Mouse (Mus musculus) Muller cell, postnatal 12 days (primary cell): ENCODE data around the gene Gm1123.
A peak's percentile ranks its signal among the peaks of the same experiment; 100 is the strongest.

Experiments used
- DNase-seq: peaks from one replicate; pipeline ENCODE4 v3.0.0-alpha.2; 2015; ENCODE audit errors: inconsistent ontology term

Gene Gm1123

GRCm38 (mm10) chr9:99001326-99001725, 34.2 kb downstream of the Gm1123 start:
- no peak for DNase-seq

DNA sequence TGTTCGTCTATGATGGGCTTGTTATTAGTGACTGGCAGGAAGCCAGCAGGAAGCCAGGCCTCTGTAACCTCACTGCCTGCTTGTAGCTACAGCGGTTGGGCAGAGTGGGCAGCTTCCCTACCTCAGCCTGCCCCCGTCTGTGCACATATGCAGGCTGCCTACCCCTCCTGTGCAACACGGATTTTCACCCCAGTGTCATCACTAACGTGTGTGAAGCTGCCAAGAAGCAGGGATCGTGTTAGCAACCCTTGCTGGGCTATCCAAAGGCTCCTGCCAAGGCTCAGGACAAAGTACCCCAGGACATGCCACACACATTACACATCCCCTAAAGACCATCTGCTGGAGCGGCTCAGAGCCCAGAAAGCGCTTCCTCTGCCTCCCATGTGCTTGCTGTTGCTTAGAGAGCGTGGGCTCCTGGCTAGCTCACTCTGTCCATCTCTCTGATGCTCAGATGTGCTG, 35.6 kb downstream of the Gm1123 start:
- peak; percentile 24 for DNase-seq

GRCm38 (mm10) chr9:98994103-98994502, 41.4 kb downstream of the Gm1123 start:
- DNase-seq, result no peak

DNA sequence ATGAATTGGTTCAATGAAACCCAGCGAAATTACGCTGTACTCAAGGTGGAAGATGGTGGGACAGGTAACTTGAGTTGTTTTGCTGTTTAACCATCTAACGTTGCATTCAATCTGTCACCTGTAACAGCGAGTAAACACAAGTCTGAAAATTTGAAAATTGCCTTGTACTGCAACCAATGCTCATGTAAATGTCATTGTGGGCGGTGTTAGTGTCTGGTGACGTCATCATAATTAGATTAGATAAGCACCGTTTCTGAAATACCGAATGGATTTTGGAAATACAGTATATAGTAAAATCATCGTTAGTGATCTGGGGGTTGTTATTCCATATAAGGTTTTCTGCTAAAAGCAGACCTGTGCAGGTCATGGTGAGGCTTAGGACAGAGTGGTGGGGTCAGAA, 48.4 kb downstream of the Gm1123 start:
- no peak for DNase-seq

DNA sequence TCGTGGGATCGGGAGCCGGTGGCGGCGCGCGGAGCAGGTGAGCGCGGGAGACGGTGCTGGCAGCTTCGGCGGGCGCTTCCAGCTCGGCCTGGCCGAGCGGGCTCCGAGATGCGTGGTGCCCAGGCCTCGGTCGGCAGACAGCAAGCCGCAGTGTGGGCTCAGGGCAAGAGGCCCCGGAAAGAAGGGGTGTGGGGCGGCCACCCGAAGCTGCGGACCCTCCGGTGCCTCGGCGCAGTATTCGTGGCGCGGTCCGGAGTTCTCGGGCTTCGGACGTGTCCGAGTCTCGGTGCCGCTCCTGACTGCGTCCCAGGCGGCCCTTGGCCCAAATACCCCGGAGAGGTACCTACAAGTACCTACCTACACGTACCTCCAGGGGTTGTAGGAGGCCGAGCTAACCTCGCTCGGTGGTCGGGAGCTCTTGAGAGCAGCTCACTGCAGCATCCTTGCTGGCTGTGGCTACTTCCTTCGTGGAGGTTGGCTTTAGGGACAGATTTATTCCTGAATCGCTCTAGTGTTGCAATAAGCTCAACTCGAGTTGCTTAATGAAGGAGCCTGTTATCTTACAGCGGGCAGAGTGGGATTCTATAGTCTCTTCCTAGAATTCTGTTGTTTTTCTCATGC, 48.9 kb downstream of the Gm1123 start:
- no peak for DNase-seq

DNA sequence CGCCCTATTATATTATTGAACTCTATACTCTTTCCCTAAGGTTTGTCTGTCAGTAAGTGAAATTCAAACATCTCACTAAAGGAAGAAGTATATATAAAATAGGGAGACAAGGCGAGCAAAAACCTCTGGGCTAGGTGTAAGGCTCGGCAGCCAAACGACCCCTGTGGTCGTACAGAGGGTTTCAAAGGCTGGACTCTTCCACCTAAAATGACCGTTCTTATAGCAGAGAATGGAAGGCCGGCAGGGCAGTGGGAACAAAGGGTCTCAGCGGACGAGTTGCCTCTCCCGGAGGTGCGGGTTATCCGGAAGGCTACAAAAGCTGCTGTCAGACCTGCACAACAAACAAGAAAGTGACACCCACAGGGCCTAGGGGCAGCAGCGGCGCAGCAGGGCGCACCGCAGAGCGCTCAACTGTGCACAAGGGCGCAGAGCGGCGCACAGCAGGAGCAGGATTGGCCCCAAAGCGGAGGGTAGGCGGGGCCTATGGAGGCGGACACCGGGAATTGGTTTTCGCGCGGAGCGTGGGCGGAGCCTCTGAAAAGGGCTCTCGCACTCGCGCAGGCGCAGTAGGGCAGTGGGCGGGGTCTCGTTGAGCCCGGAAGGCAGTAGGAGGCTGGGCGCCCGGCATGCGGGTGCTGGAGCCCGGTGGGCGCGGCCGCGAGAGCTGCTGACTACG, 49.6 kb downstream of the Gm1123 start, which contains the start of gene Faim:
Gene Faim, plus strand, starts transcription at position 574 of the 676 bp plus-strand sequence.
- DNase-seq, result peak; percentile 99

DNA sequence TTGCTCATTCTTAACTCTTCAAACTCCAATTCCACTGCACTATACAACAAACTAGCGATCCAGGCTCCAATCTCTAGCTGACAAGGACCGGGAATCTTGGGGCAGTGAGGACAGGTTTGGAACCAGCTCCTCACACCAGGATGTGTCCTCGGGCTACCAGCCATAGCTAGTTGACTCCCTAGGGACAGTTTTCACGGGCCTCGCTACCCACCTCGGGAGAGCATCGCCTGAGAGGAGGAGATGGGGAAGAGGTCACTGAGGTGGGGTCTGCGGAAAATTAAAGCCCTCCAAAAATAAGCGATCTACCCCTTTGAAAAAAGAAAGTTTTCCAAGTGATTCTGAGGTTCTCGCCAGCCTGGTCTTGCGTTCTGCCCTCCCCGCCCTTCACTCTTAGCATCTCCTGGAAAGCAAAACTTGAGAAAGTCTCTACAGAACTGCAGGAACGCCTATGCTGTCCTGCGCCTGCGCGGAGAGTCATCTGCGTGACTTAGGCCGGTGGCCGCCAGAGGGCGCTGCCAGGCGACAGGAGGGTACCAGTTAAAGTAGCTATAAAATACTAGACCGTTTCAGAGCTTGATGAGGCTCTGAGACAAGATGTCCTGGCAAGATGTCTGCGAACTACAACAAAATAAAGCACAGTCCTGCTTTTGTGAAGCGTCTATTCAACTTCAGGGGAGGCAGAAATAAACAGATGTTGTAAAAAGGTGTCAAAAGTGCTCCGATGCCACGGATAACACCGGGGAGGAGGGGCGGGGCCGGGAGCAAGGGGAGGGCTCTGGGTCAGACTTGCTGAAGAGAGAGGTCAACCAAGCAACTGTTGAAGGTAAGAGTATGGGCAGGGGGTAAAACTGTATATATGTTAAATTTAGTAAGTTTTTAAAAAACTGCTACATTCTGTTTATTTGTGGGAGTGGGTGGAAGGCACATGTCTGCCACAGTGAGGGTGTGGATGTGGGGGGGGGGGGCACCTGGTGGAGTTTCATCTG, 55.8 kb downstream of the Gm1123 start:
- DNase-seq, result peak; percentile 84

- no peak for DNase-seq
Observed at GRCm38 (mm10) chr9:98976520-98976919, 59.0 kb downstream of the Gm1123 start.

- no peak for DNase-seq
Observed at GRCm38 (mm10) chr9:98976081-98976480, 59.4 kb downstream of the Gm1123 start.

DNA sequence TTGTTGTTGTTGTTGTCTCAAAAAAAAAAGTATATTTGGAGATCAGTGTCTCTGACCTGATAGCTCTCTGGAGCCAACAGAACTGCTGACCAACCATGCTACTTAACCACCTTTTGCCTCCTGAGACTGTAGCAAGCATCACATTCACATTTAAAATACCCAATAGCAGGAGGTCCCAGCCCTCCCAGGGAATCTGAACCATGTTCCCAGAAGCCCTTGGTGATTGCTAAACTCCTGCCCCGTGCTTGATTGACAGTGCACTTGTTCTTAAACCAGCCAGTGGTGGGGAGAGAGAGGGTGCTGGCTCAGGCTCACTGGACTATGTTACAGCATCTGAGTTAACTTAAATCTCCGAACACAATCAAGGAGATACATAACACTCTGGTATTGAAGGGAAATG, 60.6 kb downstream of the Gm1123 start:
- DNase-seq, result no peak

- DNase-seq, result no peak
Observed at GRCm38 (mm10) chr9:98973561-98973960, 62.0 kb downstream of the Gm1123 start.

- peak; percentile 48 for DNase-seq
Observed at GRCm38 (mm10) chr9:98973101-98973521, 62.4 kb downstream of the Gm1123 start.

GRCm38 (mm10) chr9:98965084-98965483, 70.4 kb downstream of the Gm1123 start:
- no peak for DNase-seq

DNA sequence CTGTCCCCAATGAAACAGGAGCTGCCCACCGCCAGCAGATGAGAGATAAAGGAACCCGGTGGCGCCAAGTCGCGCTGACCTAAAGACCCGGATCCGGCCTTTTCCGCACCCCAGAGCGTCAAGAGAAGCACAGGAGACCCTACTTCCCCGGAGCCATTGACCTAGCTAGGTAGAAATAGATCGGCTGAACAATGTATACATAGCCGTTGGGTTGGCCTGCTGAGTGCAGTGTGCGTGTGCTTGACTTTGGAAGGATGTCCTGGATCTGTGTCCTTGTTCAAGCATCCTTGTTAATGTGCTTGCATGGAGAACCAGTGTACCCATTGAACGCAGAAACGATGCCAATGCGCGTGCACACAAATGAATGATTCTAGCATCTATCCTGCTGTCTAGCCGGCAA, 71.9 kb downstream of the Gm1123 start:
- DNase-seq, result no peak

DNA sequence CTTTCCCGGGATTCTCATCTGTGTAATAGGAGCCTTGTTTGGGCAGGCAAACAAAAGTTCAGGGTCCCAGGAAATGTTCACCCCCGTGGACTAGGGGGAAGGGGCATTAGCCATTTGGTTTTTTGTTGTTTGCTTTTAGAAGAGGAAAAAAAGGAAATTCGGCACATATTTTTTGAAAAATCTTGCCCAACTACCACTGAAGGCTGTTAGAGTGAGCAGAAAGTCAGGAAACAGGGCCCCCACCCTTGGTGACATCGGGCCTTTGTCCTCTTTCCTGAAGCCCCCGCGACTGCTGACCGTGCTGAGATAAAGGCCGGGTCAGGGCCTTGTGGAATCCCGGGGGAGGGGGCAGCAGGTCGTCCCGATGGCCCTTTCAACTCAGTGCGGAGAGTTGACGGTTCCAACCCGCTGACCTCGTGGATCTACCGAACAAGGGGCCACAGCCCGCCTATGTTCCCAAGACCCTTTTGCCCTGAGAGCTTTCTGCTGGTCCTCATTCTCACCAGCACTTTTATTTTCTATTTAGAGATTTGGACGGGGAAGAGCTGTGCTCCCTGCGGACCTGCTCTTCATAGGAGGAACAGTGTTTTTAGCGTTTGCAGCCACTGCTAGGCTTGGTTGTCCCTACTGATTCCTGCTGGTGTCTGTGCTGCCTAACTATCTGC, 72.9 kb downstream of the Gm1123 start:
- no peak for DNase-seq

- DNase-seq, result no peak
Observed at GRCm38 (mm10) chr9:98961591-98962477, 73.7 kb downstream of the Gm1123 start.

DNA sequence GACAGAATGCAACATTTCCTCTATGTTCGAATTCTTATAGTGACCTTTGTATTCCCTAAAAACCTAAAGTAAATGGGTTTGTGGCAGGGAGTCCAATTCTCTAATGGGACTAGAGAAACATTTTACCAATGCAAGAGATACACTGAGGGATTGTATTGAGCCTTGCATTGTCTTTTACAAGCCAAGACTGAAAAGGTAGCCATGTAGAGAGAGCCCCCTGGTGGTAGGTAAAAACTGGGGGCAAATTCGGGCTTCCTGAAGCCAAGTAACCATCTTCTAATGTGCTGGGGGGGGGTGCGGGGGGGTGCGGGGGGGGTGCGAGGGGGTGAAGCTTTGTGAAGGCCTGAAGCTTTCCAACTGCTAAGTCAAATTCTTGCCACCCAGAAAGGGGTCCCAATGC, 75.2 kb downstream of the Gm1123 start:
- DNase-seq, result no peak

DNA sequence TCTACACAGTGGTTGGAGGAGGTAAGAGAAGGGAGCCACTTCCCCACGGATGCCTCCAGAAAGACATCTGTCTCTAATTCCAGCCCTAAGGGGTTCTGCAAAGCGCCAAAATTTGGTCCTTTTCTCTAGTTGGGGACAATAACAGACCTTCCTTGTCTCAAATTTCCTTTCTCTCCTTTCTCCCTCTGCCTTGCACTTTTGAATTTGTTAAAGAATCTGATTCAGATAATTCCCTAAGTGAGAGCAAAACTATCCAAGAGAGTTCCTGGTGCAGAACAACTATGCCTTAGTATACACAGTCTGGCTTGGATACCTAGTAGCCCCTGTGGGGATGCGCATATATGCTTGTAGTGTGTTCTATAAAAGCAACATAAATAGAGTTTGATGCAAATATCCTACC, 75.7 kb downstream of the Gm1123 start:
- no peak for DNase-seq

- DNase-seq, result no peak
Observed at GRCm38 (mm10) chr9:98958628-98959027, 76.9 kb downstream of the Gm1123 start.

GRCm38 (mm10) chr9:98957751-98958351, 77.7 kb downstream of the Gm1123 start:
- DNase-seq, result peak; percentile 67
